Mouse (Mus musculus): ENCODE results near the gene Larp1.

The Larp1 gene

GRCm38 (mm10) chr11:58014604-58015003 lies 5.7 kb downstream of the Larp1 start:
- peaks cover 25% of the 10 kb centered on the region for H3K36me3 ChIP-seq (ENCODE audit: insufficient read depth, low read length)
- peaks cover 90% of the 10 kb centered on the region for H3K4me1 ChIP-seq (replicated peaks; ENCODE audit: low read depth, low read length)
- H3K9me3 ChIP-seq (ENCODE audit: low read length) = no peaks in the 10 kb centered on the region
- 0 out of 2 replicates have a peak overlapping the region, but pooled peaks have one; percentile 2 for H3K4me3 ChIP-seq (replicated peaks; ENCODE audit: low read length)
- TF ChIP-seq NANOG (IDR thresholded peaks at IDR 0.05; ENCODE audit: borderline replicate concordance, low read length) (no peak), POU5F1 (IDR thresholded peaks at IDR 0.05; ENCODE audit: borderline replicate concordance, low read length) (no peak), CTCF (conservative IDR thresholded peaks at IDR 0.05; ENCODE audit: low read length) (no peak)
- no peaks in the 10 kb centered on the region for H3K27me3 ChIP-seq (ENCODE audit: insufficient read depth, low read length)

GRCm38 (mm10) chr11:58015339-58015738 lies 6.5 kb downstream of the Larp1 start:
- peaks cover 97% of the 10 kb centered on the region for H3K4me1 ChIP-seq (replicated peaks; ENCODE audit: low read depth, low read length)
- no peak overlapping the region for H3K4me3 ChIP-seq (replicated peaks; ENCODE audit: low read length)
- H3K36me3 ChIP-seq (ENCODE audit: insufficient read depth, low read length) = peaks cover 28% of the 10 kb centered on the region
- H3K27me3 ChIP-seq (ENCODE audit: insufficient read depth, low read length) = no peaks in the 10 kb centered on the region
- no peaks in the 10 kb centered on the region for H3K9me3 ChIP-seq (ENCODE audit: low read length)
- TF ChIP-seq NANOG (IDR thresholded peaks at IDR 0.05; ENCODE audit: borderline replicate concordance, low read length) = no peak
- TF ChIP-seq POU5F1 (IDR thresholded peaks at IDR 0.05; ENCODE audit: borderline replicate concordance, low read length) = no peak
- TF ChIP-seq CTCF (conservative IDR thresholded peaks at IDR 0.05; ENCODE audit: low read length) = no peak

DNA sequence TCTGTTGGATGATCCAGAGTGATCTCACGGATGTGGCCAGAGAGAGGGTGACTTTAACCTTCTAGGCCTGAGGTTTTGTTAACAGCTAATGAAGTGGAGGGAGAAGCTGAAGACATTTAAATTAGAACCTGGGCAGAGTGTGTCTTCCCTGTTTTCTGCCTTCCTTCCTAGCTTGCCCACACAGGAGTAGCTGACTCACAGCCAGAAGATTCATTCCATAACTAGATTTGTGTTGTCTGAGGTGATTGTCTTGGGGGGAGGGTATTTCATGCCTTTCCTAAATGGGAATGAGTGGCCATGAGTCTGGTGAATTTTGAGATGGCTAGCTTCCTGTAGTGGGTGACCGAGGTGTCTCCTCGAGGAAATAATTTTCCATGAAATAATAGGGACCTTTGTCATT lies 7.5 kb downstream of the Larp1 start:
- Histone ChIP-seq H3K4me3 (replicated peaks; ENCODE audit: low read length) (peak overlapping the region; percentile 48), H3K27me3 (ENCODE audit: insufficient read depth, low read length) (no peaks in the 10 kb centered on the region), H3K4me1 (replicated peaks; ENCODE audit: low read depth, low read length) (peaks cover 97% of the 10 kb centered on the region), H3K9me3 (ENCODE audit: low read length) (no peaks in the 10 kb centered on the region), H3K36me3 (ENCODE audit: insufficient read depth, low read length) (peaks cover 32% of the 10 kb centered on the region)
- TF ChIP-seq NANOG (IDR thresholded peaks at IDR 0.05; ENCODE audit: borderline replicate concordance, low read length) = no peak
- TF ChIP-seq POU5F1 (IDR thresholded peaks at IDR 0.05; ENCODE audit: borderline replicate concordance, low read length) = no peak

- H3K27me3 ChIP-seq (ENCODE audit: insufficient read depth, low read length) = no peaks in the 10 kb centered on the region
- peaks cover 34% of the 10 kb centered on the region for H3K36me3 ChIP-seq (ENCODE audit: insufficient read depth, low read length)
- no peaks in the 10 kb centered on the region for H3K9me3 ChIP-seq (ENCODE audit: low read length)
- H3K4me3 ChIP-seq (replicated peaks; ENCODE audit: low read length) = peak overlapping the region; percentile 32
- H3K4me1 ChIP-seq (replicated peaks; ENCODE audit: low read depth, low read length) = peaks cover 97% of the 10 kb centered on the region
- TF ChIP-seq NANOG (IDR thresholded peaks at IDR 0.05; ENCODE audit: borderline replicate concordance, low read length) (no peak), POU5F1 (IDR thresholded peaks at IDR 0.05; ENCODE audit: borderline replicate concordance, low read length) (no peak), CTCF (conservative IDR thresholded peaks at IDR 0.05; ENCODE audit: low read length) (no peak)
Measured at GRCm38 (mm10) chr11:58017422-58017821, 8.6 kb downstream of the Larp1 start.

- H3K27me3 ChIP-seq (ENCODE audit: insufficient read depth, low read length) = no peaks in the 10 kb centered on the region
- H3K9me3 ChIP-seq (ENCODE audit: low read length) = no peaks in the 10 kb centered on the region
- TF ChIP-seq POU5F1 (IDR thresholded peaks at IDR 0.05; ENCODE audit: borderline replicate concordance, low read length) (no peak), NANOG (IDR thresholded peaks at IDR 0.05; ENCODE audit: borderline replicate concordance, low read length) (no peak), CTCF (conservative IDR thresholded peaks at IDR 0.05; ENCODE audit: low read length) (no peak)
- H3K4me1 ChIP-seq (replicated peaks; ENCODE audit: low read depth, low read length) = peaks cover 92% of the 10 kb centered on the region
- H3K4me3 ChIP-seq (replicated peaks; ENCODE audit: low read length) = peak overlapping the region; percentile 3; the same call in 1 of the 2 replicates
- peaks cover 29% of the 10 kb centered on the region for H3K36me3 ChIP-seq (ENCODE audit: insufficient read depth, low read length)
Measured at GRCm38 (mm10) chr11:58018287-58018686, 9.4 kb downstream of the Larp1 start.

DNA sequence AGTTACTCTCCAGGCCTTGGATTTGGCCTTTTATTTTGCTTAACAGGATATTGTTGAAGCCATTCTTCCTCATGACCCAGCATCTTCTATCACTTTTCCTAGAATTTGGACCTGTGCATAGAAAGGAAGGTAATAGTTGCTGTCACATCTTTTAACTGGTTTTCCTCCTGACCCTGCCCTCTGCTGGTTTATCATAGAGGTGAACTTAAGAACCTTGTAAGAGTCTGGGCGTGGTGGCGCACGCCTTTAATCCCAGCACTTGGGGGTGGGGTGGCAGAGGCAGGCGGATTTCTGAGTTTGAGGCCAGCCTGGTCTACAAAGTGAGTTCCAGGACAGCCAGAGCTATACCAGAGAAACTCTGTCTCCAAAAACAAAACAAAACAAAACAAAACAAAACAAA lies 9.8 kb downstream of the Larp1 start:
- peak overlapping the region; percentile 3; the same call in 1 of the 2 replicates for H3K4me3 ChIP-seq (replicated peaks; ENCODE audit: low read length)
- TF ChIP-seq CTCF (conservative IDR thresholded peaks at IDR 0.05; ENCODE audit: low read length) (no peak), POU5F1 (IDR thresholded peaks at IDR 0.05; ENCODE audit: borderline replicate concordance, low read length) (no peak), NANOG (IDR thresholded peaks at IDR 0.05; ENCODE audit: borderline replicate concordance, low read length) (no peak)
- H3K36me3 ChIP-seq (ENCODE audit: insufficient read depth, low read length) = peaks cover 28% of the 10 kb centered on the region
- H3K9me3 ChIP-seq (ENCODE audit: low read length) = no peaks in the 10 kb centered on the region
- peaks cover 94% of the 10 kb centered on the region for H3K4me1 ChIP-seq (replicated peaks; ENCODE audit: low read depth, low read length)
- no peaks in the 10 kb centered on the region for H3K27me3 ChIP-seq (ENCODE audit: insufficient read depth, low read length)

DNA sequence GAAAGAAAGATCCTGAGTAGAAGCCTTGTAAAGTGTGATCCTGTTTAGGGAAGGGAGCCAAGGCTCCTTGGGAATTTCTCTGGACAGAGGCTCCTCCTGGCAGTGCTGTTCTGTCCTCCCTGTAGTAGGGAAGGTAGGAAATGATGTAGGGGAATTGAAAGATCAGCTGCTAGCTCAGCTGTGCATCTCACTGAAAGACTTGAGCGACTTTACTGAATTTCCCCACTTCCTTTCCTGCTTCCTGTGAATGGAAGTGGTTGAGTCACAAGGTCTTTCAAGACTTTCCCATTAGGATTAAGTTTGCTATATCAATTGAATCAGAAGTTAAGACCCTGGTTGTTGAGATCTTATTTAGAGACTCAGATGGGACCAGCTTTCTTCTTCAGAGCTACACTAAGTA lies 12.2 kb downstream of the Larp1 start:
- Histone ChIP-seq H3K4me1 (replicated peaks; ENCODE audit: low read depth, low read length) (peaks cover 95% of the 10 kb centered on the region), H3K9me3 (ENCODE audit: low read length) (no peaks in the 10 kb centered on the region), H3K36me3 (ENCODE audit: insufficient read depth, low read length) (peaks cover 36% of the 10 kb centered on the region), H3K27me3 (ENCODE audit: insufficient read depth, low read length) (no peaks in the 10 kb centered on the region), H3K4me3 (replicated peaks; ENCODE audit: low read length) (peak overlapping the region; percentile 47)
- no peak for TF ChIP-seq CTCF (conservative IDR thresholded peaks at IDR 0.05; ENCODE audit: low read length)
- TF ChIP-seq POU5F1 (IDR thresholded peaks at IDR 0.05; ENCODE audit: borderline replicate concordance, low read length) = no peak
- no peak for TF ChIP-seq NANOG (IDR thresholded peaks at IDR 0.05; ENCODE audit: borderline replicate concordance, low read length)

DNA sequence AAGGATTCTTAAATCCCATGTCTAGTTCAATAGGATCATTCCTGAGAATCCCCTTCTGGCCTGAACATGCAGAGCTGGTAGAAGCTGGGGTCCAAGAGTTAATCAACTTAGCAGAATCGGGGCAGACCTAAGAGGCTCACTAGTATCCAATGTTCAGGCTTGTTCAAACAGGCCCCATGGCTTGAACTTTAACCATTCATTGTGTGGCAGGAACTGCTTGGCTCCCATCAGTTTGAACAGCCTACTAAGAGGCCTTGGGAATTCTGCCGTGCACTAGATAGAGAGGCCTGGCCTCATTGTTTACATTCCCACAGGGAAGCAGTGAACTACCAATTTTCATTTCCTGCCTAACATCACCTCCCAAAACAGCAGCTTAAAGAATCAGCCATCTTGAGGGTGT lies 12.8 kb downstream of the Larp1 start:
- no peaks in the 10 kb centered on the region for H3K9me3 ChIP-seq (ENCODE audit: low read length)
- TF ChIP-seq POU5F1 (IDR thresholded peaks at IDR 0.05; ENCODE audit: borderline replicate concordance, low read length) (no peak), CTCF (conservative IDR thresholded peaks at IDR 0.05; ENCODE audit: low read length) (no peak), NANOG (IDR thresholded peaks at IDR 0.05; ENCODE audit: borderline replicate concordance, low read length) (no peak)
- H3K36me3 ChIP-seq (ENCODE audit: insufficient read depth, low read length) = peaks cover 39% of the 10 kb centered on the region
- 0 out of 2 replicates have a peak overlapping the region, but pooled peaks have one; percentile 17 for H3K4me3 ChIP-seq (replicated peaks; ENCODE audit: low read length)
- H3K27me3 ChIP-seq (ENCODE audit: insufficient read depth, low read length) = no peaks in the 10 kb centered on the region
- peaks cover 95% of the 10 kb centered on the region for H3K4me1 ChIP-seq (replicated peaks; ENCODE audit: low read depth, low read length)

DNA sequence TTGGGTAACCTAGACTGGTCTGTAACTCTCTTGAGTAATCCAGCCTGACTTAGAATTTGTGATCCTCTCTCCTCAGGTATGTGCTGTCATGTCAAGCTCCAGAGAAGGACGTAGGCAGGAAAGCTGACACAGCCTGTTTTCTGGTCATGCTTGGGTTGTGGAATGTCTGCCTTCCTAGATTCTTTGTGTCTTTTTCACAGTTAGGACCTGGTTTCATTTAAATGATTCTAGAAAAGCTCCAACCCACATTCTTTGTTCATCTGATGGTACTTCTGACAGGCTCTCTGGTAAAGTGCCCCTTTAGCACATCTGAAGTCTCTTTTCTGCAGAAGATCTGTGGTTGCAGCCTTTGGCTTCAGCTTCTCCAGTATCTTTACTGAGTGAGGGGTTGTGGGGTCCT lies 15.4 kb downstream of the Larp1 start:
- Histone ChIP-seq H3K36me3 (ENCODE audit: insufficient read depth, low read length) (peaks cover 41% of the 10 kb centered on the region), H3K9me3 (ENCODE audit: low read length) (no peaks in the 10 kb centered on the region), H3K27me3 (ENCODE audit: insufficient read depth, low read length) (no peaks in the 10 kb centered on the region), H3K4me1 (replicated peaks; ENCODE audit: low read depth, low read length) (peaks cover 94% of the 10 kb centered on the region), H3K4me3 (replicated peaks; ENCODE audit: low read length) (no peak overlapping the region)
- no peak for TF ChIP-seq CTCF (conservative IDR thresholded peaks at IDR 0.05; ENCODE audit: low read length)
- TF ChIP-seq POU5F1 (IDR thresholded peaks at IDR 0.05; ENCODE audit: borderline replicate concordance, low read length) = no peak
- TF ChIP-seq NANOG (IDR thresholded peaks at IDR 0.05; ENCODE audit: borderline replicate concordance, low read length) = no peak

Data from E14TG2a.4 (cell line).